Mouse (Mus musculus) CH12.LX (cell line): ENCODE data around the gene Coq4. TPM values are rescaled to one million over a fixed set of nuclear protein-coding genes. Genes with fewer than 3 reads are reported as not detected.

Experiments
- DNase-seq: peaks from one replicate; pipeline ENCODE4 v3.0.0-alpha.2; 2013; ENCODE audit errors: extremely low read depth
- H3K27ac ChIP-seq: 2 replicates; pipeline ENCODE4 v1.5.1; 2012; ENCODE audit warnings: low read depth, mild to moderate bottlenecking, control low read depth, moderate library complexity; ENCODE audit not compliant: insufficient read depth
- H3K27me3 ChIP-seq: replicated peaks from 2 replicates; pipeline ENCODE3; 2012; ENCODE audit warnings: inconsistent platforms
- H3K36me3 ChIP-seq, 2 experiments: replicated peaks in 1 of 2; 2 replicates each; pipeline versions ENCODE3 to v1.6.1; 2012; ENCODE audit warnings: inconsistent platforms in 1 of 2, low read length in 1 of 2, mild to moderate bottlenecking in 1 of 2, mixed read lengths in 1 of 2, moderate library complexity in 1 of 2; ENCODE audit not compliant: control insufficient read depth in 1 of 2, insufficient read depth in 1 of 2
- H3K4me1 ChIP-seq, 2 experiments: 2 replicates each; pipeline ENCODE4 v1.6.1; 2012; ENCODE audit warnings: inconsistent platforms in 1 of 2, moderate library complexity in 1 of 2; ENCODE audit not compliant: insufficient read depth in 2 of 2, control insufficient read depth in 1 of 2
- H3K4me2 ChIP-seq: 2 replicates; pipeline ENCODE4 v1.6.1; 2012; ENCODE audit warnings: low read depth, mild to moderate bottlenecking, control low read depth; ENCODE audit not compliant: poor library complexity, insufficient read depth, severe bottlenecking
- H3K4me3 ChIP-seq, 3 experiments: fragments of 150-350 bp in 1 of 3; sonication (generic) in 1 of 3; replicated peaks in 1 of 3; 2 replicates each; pipeline versions ENCODE3 to v1.5.1; 2011 to 2012; ENCODE audit warnings: low read depth in 2 of 3, low read length in 2 of 3, mild to moderate bottlenecking in 2 of 3, moderate library complexity in 2 of 3, control low read depth in 1 of 3, improper control_type of control experiment in 1 of 3, inconsistent platforms in 1 of 3, mixed read lengths in 1 of 3; ENCODE audit not compliant: poor library complexity in 1 of 3
- H3K79me2 ChIP-seq: replicated peaks from 2 replicates; pipeline ENCODE4 v1.6.1; 2012; ENCODE audit warnings: mild to moderate bottlenecking, moderate library complexity; ENCODE audit not compliant: control insufficient read depth, poor library complexity, insufficient read depth, severe bottlenecking; ENCODE audit errors: extremely low read depth
- H3K9ac ChIP-seq: 2 replicates; pipeline ENCODE4 v1.6.1; 2012; ENCODE audit warnings: low read depth, mild to moderate bottlenecking, control low read depth, moderate library complexity; ENCODE audit not compliant: insufficient read depth
- H3K9me3 ChIP-seq: replicated peaks from 2 replicates; pipeline ENCODE3; 2012; ENCODE audit warnings: low read length, inconsistent platforms, mixed read lengths
- CHD1 ChIP-seq: IDR thresholded peaks from 2 replicates; pipeline ENCODE4 v1.6.1; 2012; ENCODE audit warnings: low read depth, low read length, improper control_type of control experiment, inconsistent platforms
- CTCF ChIP-seq, 2 experiments: IDR thresholded peaks in 1 of 2; conservative IDR thresholded peaks in 1 of 2; 2 replicates each; pipeline ENCODE4 v1.5.1; 2011 to 2012; ENCODE audit warnings: low read depth in 2 of 2, low read length in 2 of 2, improper control_type of control experiment in 1 of 2, inconsistent platforms in 1 of 2, mild to moderate bottlenecking in 1 of 2, moderate library complexity in 1 of 2
- E2F4 ChIP-seq: IDR thresholded peaks from 2 replicates; pipeline ENCODE4 v1.6.1; 2011; ENCODE audit warnings: low read depth, low read length, improper control_type of control experiment; ENCODE audit not compliant: insufficient replicate concordance
- ETS1 ChIP-seq: conservative IDR thresholded peaks from 2 replicates; pipeline ENCODE4 v1.6.1; 2012; ENCODE audit warnings: low read depth, mild to moderate bottlenecking, inconsistent platforms, low read length, improper control_type of control experiment, moderate library complexity
- GABPA ChIP-seq: IDR thresholded peaks from 2 replicates; pipeline ENCODE4 v1.6.1; 2012; ENCODE audit warnings: low read depth, low read length, improper control_type of control experiment, inconsistent platforms; ENCODE audit not compliant: insufficient replicate concordance
- HCFC1 ChIP-seq: IDR thresholded peaks from 2 replicates; pipeline ENCODE4 v1.6.1; 2012; ENCODE audit warnings: low read depth, mild to moderate bottlenecking, inconsistent platforms, low read length, improper control_type of control experiment
- JUN ChIP-seq: IDR thresholded peaks from 2 replicates; pipeline ENCODE4 v1.6.1; 2011; ENCODE audit warnings: low read depth, mild to moderate bottlenecking, low read length, improper control_type of control experiment, moderate library complexity; ENCODE audit not compliant: insufficient read depth
- MAX ChIP-seq: IDR thresholded peaks from 2 replicates; pipeline ENCODE4 v1.6.1; 2011; ENCODE audit warnings: low read length, improper control_type of control experiment
- MAZ ChIP-seq: IDR thresholded peaks from 2 replicates; pipeline ENCODE4 v1.6.1; 2012; ENCODE audit warnings: low read depth, mild to moderate bottlenecking, inconsistent platforms, low read length, improper control_type of control experiment, moderate library complexity
- MEF2A ChIP-seq: IDR thresholded peaks from 2 replicates; pipeline ENCODE4 v1.6.1; 2014; ENCODE audit warnings: low read depth, mild to moderate bottlenecking, inconsistent platforms, low read length, improper control_type of control experiment, borderline replicate concordance
- MXI1 ChIP-seq: IDR thresholded peaks from 2 replicates; pipeline ENCODE4 v1.6.1; 2011; ENCODE audit warnings: mild to moderate bottlenecking, low read depth, low read length, improper control_type of control experiment
- MYC ChIP-seq: IDR thresholded peaks from 2 replicates; pipeline ENCODE4 v1.6.1; 2011; ENCODE audit warnings: low read depth, mild to moderate bottlenecking, improper control_type of control experiment, low read length
- POLR2AphosphoS2 ChIP-seq: IDR thresholded peaks from 2 replicates; pipeline ENCODE4 v1.6.1; 2011; ENCODE audit warnings: low read depth, low read length, improper control_type of control experiment
- RAD21 ChIP-seq: IDR thresholded peaks from 2 replicates; pipeline ENCODE4 v1.6.1; 2011; ENCODE audit warnings: low read depth, mild to moderate bottlenecking, low read length, improper control_type of control experiment, moderate library complexity
- TBP ChIP-seq: conservative IDR thresholded peaks from 2 replicates; pipeline ENCODE4 v1.6.1; 2011; ENCODE audit warnings: low read depth, low read length, improper control_type of control experiment
- USF1 ChIP-seq: IDR thresholded peaks from 2 replicates; pipeline ENCODE4 v1.6.1; 2014; ENCODE audit warnings: low read depth, mild to moderate bottlenecking, inconsistent platforms, low read length, improper control_type of control experiment
- ZNF384 ChIP-seq: IDR thresholded peaks from 2 replicates; pipeline ENCODE4 v1.6.1; 2012; ENCODE audit warnings: low read depth, low read length, improper control_type of control experiment, inconsistent platforms
- dilution Hi-C: fragments of 300-500 bp; cut with MboI; formaldehyde crosslinking; loops from 2 replicates; pipeline ENCODE4 v1.14.3; 2020; ENCODE audit warnings: low sequenced_read_pairs; ENCODE audit not compliant: extremely low pct_unique_long_range_greater_than_20kb, extremely low pct_ligation_motif_present
- in situ Hi-C: fragments of 300-500 bp; cut with MboI; formaldehyde crosslinking; loops from 3 replicates; pipeline ENCODE4 v1.14.3; 2019; ENCODE audit warnings: low sequenced_read_pairs, low pct_ligation_motif_present, low pct_unique_long_range_greater_than_20kb, mixed read lengths
- polyA plus RNA-seq: library from polyadenylated mRNA; unstranded; fragments of >175 nt; gene quantifications from 2 replicates; pipeline ENCODE4 v1.2.1, GENCODE M21; 2012; ENCODE audit warnings: low read depth; ENCODE audit not compliant: insufficient read length
- total RNA-seq, 2 experiments: library from RNA; depleted of rRNA; stranded (reverse); fragments of 300-350 nt in 1 of 2; fragments of >200 nt in 1 of 2; gene quantifications; 2 replicates each; pipeline ENCODE4 v1.2.3; 2012 to 2014

The Coq4 gene
- total and polyA plus RNA-seq, 3 experiments = 19.1 to 25.2 (median 21.5) TPM

DNA sequence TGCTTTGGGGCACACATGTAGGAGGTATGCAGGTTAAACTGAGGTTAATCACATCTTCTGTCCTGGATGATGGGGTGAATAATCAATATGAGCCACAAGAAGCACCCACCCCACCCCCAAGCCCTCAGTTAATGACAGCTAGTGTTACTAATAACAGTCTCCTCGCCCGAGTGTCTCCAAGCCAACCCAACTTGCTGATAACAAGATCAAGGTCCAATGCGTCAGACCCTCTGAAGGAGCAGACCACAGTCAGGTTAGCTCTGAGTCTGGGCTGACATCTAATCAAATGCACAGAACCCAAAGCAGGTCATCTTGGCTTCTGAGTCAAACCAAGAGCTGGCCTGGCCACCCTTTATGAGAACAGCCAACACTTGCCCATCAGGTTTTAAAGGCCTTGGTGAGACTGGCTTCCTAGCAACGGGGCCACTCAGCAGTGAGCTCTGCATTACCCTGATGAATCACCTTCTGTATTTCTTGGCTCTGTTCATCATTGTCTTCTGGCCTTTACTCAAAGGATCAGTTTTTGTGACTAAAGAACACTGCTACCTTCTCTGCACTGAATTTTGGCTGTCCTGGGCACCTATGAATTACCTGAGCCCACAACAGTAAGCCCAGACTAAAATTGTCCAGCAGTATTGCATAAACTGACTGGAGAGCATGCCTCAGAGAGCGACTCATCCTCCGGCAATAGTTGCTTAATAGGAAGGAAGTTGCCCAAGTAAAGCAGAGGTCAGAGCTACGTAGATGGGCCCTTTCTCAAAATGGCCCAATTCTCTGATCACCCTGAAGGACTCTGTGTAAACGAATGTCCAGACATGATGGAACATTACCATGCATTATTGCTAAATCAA lies 15.5 kb upstream of the Coq4 start:
- no peak overlapping the region for H3K4me2 ChIP-seq
- in situ Hi-C loops (no loop called here), dilution Hi-C loops (no loop called here)
- H3K27ac ChIP-seq = no peak overlapping the region
- peaks cover 8% of the 10 kb centered on the region for H3K9me3 ChIP-seq
- no peaks in the 10 kb centered on the region for H3K27me3 ChIP-seq
- H3K4me1 ChIP-seq = no peaks in the 10 kb centered on the region
- no peak overlapping the region for H3K9ac ChIP-seq
- H3K79me2 ChIP-seq = no peaks in the 10 kb centered on the region
- TF ChIP-seq CHD1 (no peak), JUN (no peak), MXI1 (no peak), CTCF (conservative IDR thresholded peaks at IDR 0.05 in 1 of 2, IDR thresholded peaks at IDR 0.05 in 1 of 2; ENCODE audit: low read depth in 2 of 2, low read length in 2 of 2) (no peak), USF1 (no peak), E2F4 (no peak), RAD21 (no peak), POLR2AphosphoS2 (no peak), ZNF384 (no peak), ETS1 (no peak)
- H3K36me3 ChIP-seq = peaks cover 6 to 48% of the 10 kb centered on the region in 2 experiments
- no peak overlapping the region for H3K4me3 ChIP-seq
- DNase-seq = no peak

DNA sequence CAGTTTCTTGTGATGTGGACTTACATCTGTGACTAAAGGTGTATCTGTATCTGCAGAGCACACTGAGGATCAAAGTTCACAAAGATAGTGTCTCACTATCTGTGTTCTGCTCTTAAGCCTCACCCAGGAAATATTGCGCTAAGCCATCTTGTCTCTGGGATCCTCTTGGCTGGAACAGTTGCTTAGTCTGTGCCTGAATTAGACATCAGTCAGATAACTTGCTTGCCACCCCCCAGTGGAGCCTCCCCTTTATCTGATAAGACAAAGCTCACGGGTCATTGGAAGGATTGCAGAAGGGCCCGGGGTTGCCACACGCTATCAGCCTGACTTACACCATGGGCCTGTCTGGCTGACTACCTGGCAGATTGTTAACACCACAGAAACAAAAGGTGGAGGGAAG lies 14.0 kb upstream of the Coq4 start:
- no peak overlapping the region for H3K9ac ChIP-seq
- DNase-seq = no peak
- in situ Hi-C loops = no loop called here
- no peak for TF ChIP-seq MXI1
- no peak for TF ChIP-seq MAX
- no peak for TF ChIP-seq ZNF384
- TF ChIP-seq USF1 = no peak
- TF ChIP-seq MEF2A = no peak
- no peak for TF ChIP-seq JUN
- no peak for TF ChIP-seq MYC
- no peak for TF ChIP-seq TBP
- no peak for TF ChIP-seq GABPA
- TF ChIP-seq MAZ = no peak
- no peak for TF ChIP-seq HCFC1
- TF ChIP-seq, all 38 proteins: peak for 0
- dilution Hi-C loops = no loop called here
- H3K36me3 ChIP-seq = peaks cover 20 to 63% of the 10 kb centered on the region in 2 experiments
- no peaks in the 10 kb centered on the region for H3K9me3 ChIP-seq
- H3K4me3 ChIP-seq = no peak overlapping the region
- H3K27ac ChIP-seq = no peak overlapping the region
- no peaks in the 10 kb centered on the region for H3K79me2 ChIP-seq
- H3K4me2 ChIP-seq = no peak overlapping the region
- H3K4me1 ChIP-seq = no peaks in the 10 kb centered on the region
- H3K27me3 ChIP-seq = no peaks in the 10 kb centered on the region
